Mouse (Mus musculus) duodenum, adult 2 months (tissue): ENCODE results near the gene Serpina11. TPM values are rescaled to one million over a fixed set of nuclear protein-coding genes. Genes with fewer than 3 reads are reported as not detected.

ENCODE experiments used
- polyA plus RNA-seq: library from polyadenylated mRNA; depleted of rRNA; stranded (reverse); fragments of >200 nt; gene quantifications from 2 replicates; pipeline ENCODE4 v1.2.3, GENCODE M21; 2012; ENCODE audit warnings: low replicate concordance; rRNA removed

The Serpina11 gene
- 0.43 TPM in 1 of 2 replicates, not detected in the other for polyA plus RNA-seq

GRCm38 (mm10) chr12:103989857-103990256 lies at the start of gene Serpina11:
Gene Serpina11, minus strand, starts transcription at chr12:103989957.

GRCm38 (mm10) chr12:104013620-104014019 lies 23.9 kb upstream of the Serpina11 start, which contains the start of gene Serpina9:
Gene Serpina9, minus strand, starts transcription at chr12:104013755.

GRCm38 (mm10) chr12:103958798-103959197 lies 31.0 kb downstream of the Serpina11 start, which contains the start of gene Serpina1e:
Gene Serpina1e, minus strand, starts transcription at chr12:103958975.

Other genes with a start within 250 kb of the Serpina11 start
- not detected in 2 replicates for gene Serpina1d, start 216.4 kb downstream of the Serpina11 start, polyA plus RNA-seq
- gene Serpina1b, start 159.6 kb downstream of the Serpina11 start, polyA plus RNA-seq, result 1.1 and 2.4 TPM in 2 replicates
- gene Serpina1a, start 126.4 kb downstream of the Serpina11 start, polyA plus RNA-seq, result 0.15 and 1.2 TPM in 2 replicates
- 0.68 and 2.5 TPM in 2 replicates for gene Serpina1c, start 85.1 kb downstream of the Serpina11 start, polyA plus RNA-seq
- 0.78 TPM in 1 of 2 replicates, not detected in the other for gene Serpina1e, start 31.0 kb downstream of the Serpina11 start, polyA plus RNA-seq
- 0.02 and 0.12 TPM in 2 replicates for gene Serpina9, start 23.8 kb upstream of the Serpina11 start, polyA plus RNA-seq
- gene Serpina12, start 54.5 kb upstream of the Serpina11 start, polyA plus RNA-seq, result not detected in 2 replicates
- gene Serpina5, start 111.2 kb upstream of the Serpina11 start, polyA plus RNA-seq, result not detected in 2 replicates
- not detected in 2 replicates for gene Serpina3a, start 122.8 kb upstream of the Serpina11 start, polyA plus RNA-seq
- gene Serpina3b, start 138.0 kb upstream of the Serpina11 start, polyA plus RNA-seq, result not detected in 2 replicates
- 0.04 and 0.46 TPM in 2 replicates for gene Serpina3c, start 163.9 kb upstream of the Serpina11 start, polyA plus RNA-seq
- 0.77 and 1.1 TPM in 2 replicates for gene Serpina3f, start 224.6 kb upstream of the Serpina11 start, polyA plus RNA-seq
- 7.1 and 10.1 TPM in 2 replicates for gene Serpina3g, start 246.3 kb upstream of the Serpina11 start, polyA plus RNA-seq